Mouse (Mus musculus) hindbrain, embryonic 16.5 days (tissue): ENCODE measurements around the gene Zbtb20. TPM values are rescaled to one million over a fixed set of nuclear protein-coding genes. Genes with fewer than 3 reads are reported as not detected.

Experiments used
- ATAC-seq: fragments of 200-750 bp; cut with Nextera tagmentation; 2 replicates; pipeline ENCODE4 v1.8.0; 2017; ENCODE audit warnings: moderate TSS enrichment, moderate library complexity
- H3K27ac ChIP-seq: fragments of 300-500 bp; sonication (generic); 2 replicates; pipeline ENCODE4 v1.5.1; 2014; ENCODE audit warnings: low read depth, mild to moderate bottlenecking, control low read depth, low read length, moderate library complexity
- H3K27me3 ChIP-seq: fragments of 300-500 bp; sonication (generic); replicated peaks from 2 replicates; pipeline ENCODE4 v1.6.1; 2014; ENCODE audit warnings: low read length; ENCODE audit not compliant: control insufficient read depth, insufficient read depth
- H3K36me3 ChIP-seq: fragments of 300-500 bp; sonication (generic); 2 replicates; pipeline ENCODE4 v1.6.1; 2014; ENCODE audit warnings: mild to moderate bottlenecking, low read length, moderate library complexity, mixed read lengths; ENCODE audit not compliant: control insufficient read depth, insufficient read depth
- H3K4me1 ChIP-seq: fragments of 300-500 bp; sonication (generic); 2 replicates; pipeline ENCODE4 v1.6.1; 2014; ENCODE audit warnings: low read depth, low read length; ENCODE audit not compliant: control insufficient read depth, insufficient read depth
- H3K4me2 ChIP-seq: fragments of 300-500 bp; sonication (generic); 2 replicates; pipeline ENCODE4 v1.6.1; 2014; ENCODE audit warnings: mild to moderate bottlenecking, low read length, control low read depth, moderate library complexity
- H3K4me3 ChIP-seq: fragments of 300-500 bp; sonication (generic); 2 replicates; pipeline ENCODE4 v1.5.1; 2014; ENCODE audit warnings: mild to moderate bottlenecking, low read length, control low read depth, moderate library complexity
- H3K9ac ChIP-seq: fragments of 300-500 bp; sonication (generic); 2 replicates; pipeline ENCODE4 v1.6.1; 2014; ENCODE audit warnings: low read depth, mild to moderate bottlenecking, control low read depth, low read length, moderate library complexity
- H3K9me3 ChIP-seq: fragments of 300-500 bp; sonication (generic); 2 replicates; pipeline ENCODE4 v1.6.1; 2014; ENCODE audit warnings: mild to moderate bottlenecking, low read length, moderate library complexity; ENCODE audit not compliant: control insufficient read depth
- WGBS: fragments of 180-500 bp; shearing (Covaris S2); extraction: QIAGEN DNeasy Blood & Tissue Kit; methylation state at CpG from one replicate; pipeline ENCODE4 v1.1.7; 2014; 5-methylcytosine and 5-hydroxymethylcytosine counted together
- polyA plus RNA-seq: library from polyadenylated mRNA; unstranded; fragments of >200 nt; fragmentation: Nextera tagmentation; extraction: Ambion mirVana; gene quantifications from 2 replicates; pipeline ENCODE4 v1.2.1, GENCODE M21; 2015

The Zbtb20 gene
- polyA plus RNA-seq, 1 experiment from 2014 or later: 46.6 TPM

- Histone ChIP-seq H3K4me2 (no peak overlapping the region), H3K4me1 (no peaks in the 10 kb centered on the region), H3K9me3 (no peaks in the 10 kb centered on the region), H3K4me3 (no peak overlapping the region), H3K27me3 (no peaks in the 10 kb centered on the region), H3K9ac (no peak overlapping the region), H3K27ac (no peak overlapping the region), H3K36me3 (no peaks in the 10 kb centered on the region)
- 73% methylated on average over 4 of the region's 4 CpGs for WGBS
- no peak for ATAC-seq
Observed at GRCm38 (mm10) chr16:43430030-43430429, 554.3 kb downstream of the Zbtb20 start.

- Histone ChIP-seq H3K36me3 (no peaks in the 10 kb centered on the region), H3K9ac (no peak overlapping the region), H3K27ac (no peak overlapping the region), H3K27me3 (no peaks in the 10 kb centered on the region), H3K4me1 (no peaks in the 10 kb centered on the region), H3K9me3 (no peaks in the 10 kb centered on the region), H3K4me2 (no peak overlapping the region), H3K4me3 (no peak overlapping the region)
- WGBS: 89% methylated on average over 5 of the region's 5 CpGs
- ATAC-seq: no peak
Observed at GRCm38 (mm10) chr16:43431514-43432371, 556.1 kb downstream of the Zbtb20 start.

- no peaks in the 10 kb centered on the region for H3K4me1 ChIP-seq
- ATAC-seq: no peak
- no peak overlapping the region for H3K4me3 ChIP-seq
- WGBS: 41% methylated on average over 3 of the region's 3 CpGs
- no peaks in the 10 kb centered on the region for H3K36me3 ChIP-seq
- no peak overlapping the region for H3K27ac ChIP-seq
- no peak overlapping the region for H3K9ac ChIP-seq
- no peaks in the 10 kb centered on the region for H3K9me3 ChIP-seq
- no peaks in the 10 kb centered on the region for H3K27me3 ChIP-seq
- H3K4me2 ChIP-seq: no peak overlapping the region
Observed at GRCm38 (mm10) chr16:43434941-43435340, 559.3 kb downstream of the Zbtb20 start.

GRCm38 (mm10) chr16:43438878-43439371 lies 563.2 kb downstream of the Zbtb20 start:
- Histone ChIP-seq H3K9ac (no peak overlapping the region), H3K36me3 (no peaks in the 10 kb centered on the region), H3K4me3 (no peak overlapping the region), H3K4me1 (no peaks in the 10 kb centered on the region), H3K4me2 (no peak overlapping the region), H3K27me3 (no peaks in the 10 kb centered on the region), H3K9me3 (no peaks in the 10 kb centered on the region), H3K27ac (no peak overlapping the region)
- WGBS: 74% methylated on average over 8 of the region's 8 CpGs
- no peak for ATAC-seq

GRCm38 (mm10) chr16:43441392-43441791 lies 565.7 kb downstream of the Zbtb20 start:
- no peak for ATAC-seq
- H3K9ac ChIP-seq: no peak overlapping the region
- 91% methylated on average over 6 of the region's 6 CpGs for WGBS
- H3K9me3 ChIP-seq: no peaks in the 10 kb centered on the region
- H3K4me3 ChIP-seq: no peak overlapping the region
- H3K4me2 ChIP-seq: no peak overlapping the region
- no peak overlapping the region for H3K27ac ChIP-seq
- H3K27me3 ChIP-seq: no peaks in the 10 kb centered on the region
- no peaks in the 10 kb centered on the region for H3K4me1 ChIP-seq
- H3K36me3 ChIP-seq: no peaks in the 10 kb centered on the region

GRCm38 (mm10) chr16:43443034-43443433 lies 567.4 kb downstream of the Zbtb20 start:
- H3K4me3 ChIP-seq: no peak overlapping the region
- no peaks in the 10 kb centered on the region for H3K4me1 ChIP-seq
- no peak for ATAC-seq
- 65% methylated on average over 2 of the region's 2 CpGs for WGBS
- H3K27me3 ChIP-seq: no peaks in the 10 kb centered on the region
- no peaks in the 10 kb centered on the region for H3K36me3 ChIP-seq
- no peak overlapping the region for H3K9ac ChIP-seq
- no peak overlapping the region for H3K4me2 ChIP-seq
- no peak overlapping the region for H3K27ac ChIP-seq
- no peaks in the 10 kb centered on the region for H3K9me3 ChIP-seq

GRCm38 (mm10) chr16:43448141-43448981 lies 572.7 kb downstream of the Zbtb20 start:
- no peaks in the 10 kb centered on the region for H3K9me3 ChIP-seq
- H3K4me3 ChIP-seq: no peak overlapping the region
- H3K27ac ChIP-seq: no peak overlapping the region
- H3K36me3 ChIP-seq: no peaks in the 10 kb centered on the region
- no peak overlapping the region for H3K9ac ChIP-seq
- WGBS: 90% methylated on average over 5 of the region's 5 CpGs
- H3K27me3 ChIP-seq: no peaks in the 10 kb centered on the region
- H3K4me1 ChIP-seq: no peaks in the 10 kb centered on the region
- no peak for ATAC-seq
- no peak overlapping the region for H3K4me2 ChIP-seq

- Histone ChIP-seq H3K27me3 (no peaks in the 10 kb centered on the region), H3K9ac (no peak overlapping the region), H3K4me1 (no peaks in the 10 kb centered on the region), H3K9me3 (no peaks in the 10 kb centered on the region), H3K4me2 (no peak overlapping the region), H3K4me3 (no peak overlapping the region), H3K36me3 (no peaks in the 10 kb centered on the region), H3K27ac (no peak overlapping the region)
- WGBS: 65% methylated on average over 4 of the region's 4 CpGs
- no peak for ATAC-seq
Observed at GRCm38 (mm10) chr16:43454370-43454934, 578.8 kb downstream of the Zbtb20 start.
